Mouse (Mus musculus): ENCODE data around the gene Brd3. TPM values are rescaled to one million over a fixed set of nuclear protein-coding genes. Genes with fewer than 3 reads are reported as not detected.

Gene Brd3
- polyA plus RNA-seq, 1 experiment from 2014 or later: 124 TPM

DNA sequence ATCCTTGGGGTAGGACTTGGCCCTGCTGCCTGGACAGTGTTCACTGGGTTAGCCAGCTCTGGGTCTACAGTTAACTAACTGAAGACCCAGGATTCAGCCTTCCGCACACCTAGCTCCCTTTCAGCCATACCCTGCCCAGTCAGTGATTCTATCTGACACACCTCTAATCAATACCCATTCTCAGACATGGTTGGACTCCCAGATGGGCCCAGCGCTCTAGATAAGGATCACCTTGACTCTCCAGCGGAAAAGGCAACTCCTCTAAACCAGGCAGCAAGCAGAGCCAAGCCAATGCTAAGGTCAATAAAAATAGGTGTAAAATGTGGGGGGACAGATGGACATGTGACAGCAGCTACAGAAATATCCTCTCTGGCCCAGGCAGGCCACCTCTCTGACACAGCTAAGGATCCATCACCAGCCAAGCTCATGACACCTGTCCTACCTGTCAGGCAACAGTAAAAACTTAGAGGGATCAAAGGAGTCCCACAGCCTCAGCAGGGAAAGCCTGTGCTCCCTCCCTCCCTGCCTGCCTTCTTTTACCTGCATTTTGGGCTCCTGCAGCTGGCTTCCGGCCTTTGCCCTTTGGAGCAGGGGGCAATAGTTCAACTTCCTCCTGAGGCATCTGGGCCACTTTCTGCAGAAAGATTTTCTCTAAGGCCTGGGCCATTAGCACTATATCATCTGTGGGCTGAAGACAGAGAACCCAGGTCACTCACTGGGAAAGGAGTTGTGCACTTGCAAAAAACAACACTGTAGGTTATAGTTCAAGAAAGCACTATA is 45.4 kb downstream of the Brd3 start:
- H3K27ac ChIP-seq: no peak overlapping the region
- H3K4me1 ChIP-seq: peaks cover 5% of the 10 kb centered on the region; the same call in 1 of the 2 replicates
- peaks cover 96% of the 10 kb centered on the region for H3K36me3 ChIP-seq
- no peaks in the 10 kb centered on the region for H3K27me3 ChIP-seq
- no peak overlapping the region for H3K9ac ChIP-seq
- no peaks in the 10 kb centered on the region for H3K9me3 ChIP-seq (replicated peaks)
- WGBS: 80% methylated on average over 4 of the region's 4 CpGs
- H3K4me3 ChIP-seq (replicated peaks): no peak overlapping the region
- no peak overlapping the region for H3K4me2 ChIP-seq
- no peak for ATAC-seq (replicated peaks; ENCODE audit: low FRiP score)

DNA sequence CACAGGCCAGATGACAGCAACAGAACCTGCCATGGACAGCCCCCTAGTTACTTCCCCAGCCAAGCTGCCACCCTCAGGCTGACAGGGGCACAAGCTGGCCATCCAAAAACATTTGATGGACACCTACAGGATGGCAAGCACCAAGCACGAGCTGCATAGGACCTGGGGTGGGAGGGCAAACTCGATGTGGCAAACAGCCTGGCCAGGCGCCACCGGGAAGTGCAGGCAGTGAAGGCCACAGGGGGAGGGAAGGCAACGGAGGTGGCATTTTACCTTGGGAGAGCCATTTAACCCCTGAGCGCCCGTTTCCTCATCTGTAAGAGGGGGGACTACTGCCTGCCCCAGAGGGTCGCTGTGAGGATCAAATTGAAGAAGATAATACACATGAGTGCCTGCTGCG is 46.8 kb downstream of the Brd3 start:
- H3K27me3 ChIP-seq: no peaks in the 10 kb centered on the region

DNA sequence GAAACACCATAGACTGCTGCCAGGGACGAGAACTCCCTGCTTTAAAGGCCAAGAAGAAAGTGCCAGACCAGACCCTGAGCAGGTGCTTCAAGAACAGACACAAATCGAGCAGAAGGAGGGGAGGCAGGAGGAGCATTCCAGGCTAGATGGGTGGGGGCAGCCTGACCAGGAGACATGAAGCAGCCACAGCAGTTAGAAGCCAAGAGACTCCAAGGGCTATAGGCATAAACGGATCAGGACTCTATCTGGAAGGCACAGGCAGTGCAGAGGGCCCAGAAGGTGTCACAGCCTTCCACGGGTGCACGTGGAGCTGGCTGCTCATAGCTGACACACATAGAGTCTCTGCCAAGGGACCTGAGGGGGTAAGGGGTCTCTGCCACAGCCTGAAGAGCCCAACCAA is 47.3 kb downstream of the Brd3 start:
- H3K4me3 ChIP-seq (replicated peaks): no peak overlapping the region
- H3K9me3 ChIP-seq (replicated peaks): no peaks in the 10 kb centered on the region
- no peak overlapping the region for H3K27ac ChIP-seq
- H3K4me2 ChIP-seq: no peak overlapping the region
- no peaks in the 10 kb centered on the region for H3K4me1 ChIP-seq
- 90% methylated on average over 5 of the region's 5 CpGs for WGBS
- H3K9ac ChIP-seq: no peak overlapping the region
- peaks cover 98% of the 10 kb centered on the region for H3K36me3 ChIP-seq
- no peaks in the 10 kb centered on the region for H3K27me3 ChIP-seq
- ATAC-seq (replicated peaks; ENCODE audit: low FRiP score): no peak

More for the DNA sequence above, 46.8 kb downstream of the Brd3 start:
- no peak for ATAC-seq (replicated peaks; ENCODE audit: low FRiP score)
- peaks cover 98% of the 10 kb centered on the region for H3K36me3 ChIP-seq
- H3K9ac ChIP-seq: no peak overlapping the region
- no peaks in the 10 kb centered on the region for H3K4me1 ChIP-seq
- H3K9me3 ChIP-seq (replicated peaks): no peaks in the 10 kb centered on the region
- WGBS: 64% methylated on average over 9 of the region's 9 CpGs
- H3K4me2 ChIP-seq: no peak overlapping the region
- H3K27ac ChIP-seq: no peak overlapping the region
- H3K4me3 ChIP-seq (replicated peaks): no peak overlapping the region

DNA sequence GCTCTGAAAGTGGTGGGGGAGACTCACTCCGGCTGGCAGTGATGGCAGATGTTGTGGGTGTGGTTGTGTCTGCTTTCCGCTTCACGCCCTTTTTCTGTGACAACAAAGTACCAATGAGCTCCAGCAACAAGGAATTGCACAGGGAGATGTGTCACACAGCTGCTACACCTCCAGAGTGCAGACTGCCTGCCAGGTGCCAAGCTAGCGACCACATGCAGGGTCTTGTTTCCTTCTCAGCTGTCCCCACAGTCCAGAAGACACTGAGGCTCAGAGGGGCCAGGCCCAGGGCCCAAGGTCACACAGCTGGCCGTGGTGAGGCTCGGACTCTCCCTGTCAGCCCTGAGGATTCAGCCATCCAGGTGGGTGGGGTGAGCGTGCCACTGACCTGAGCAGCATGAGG is 47.7 kb downstream of the Brd3 start:
- Histone ChIP-seq H3K36me3 (peaks cover 100% of the 10 kb centered on the region), H3K9me3 (replicated peaks) (no peaks in the 10 kb centered on the region), H3K9ac (no peak overlapping the region), H3K4me2 (no peak overlapping the region), H3K4me1 (no peaks in the 10 kb centered on the region), H3K27me3 (no peaks in the 10 kb centered on the region), H3K4me3 (replicated peaks) (no peak overlapping the region), H3K27ac (no peak overlapping the region)
- WGBS: 80% methylated on average over 7 of the region's 7 CpGs
- ATAC-seq (replicated peaks; ENCODE audit: low FRiP score): no peak

DNA sequence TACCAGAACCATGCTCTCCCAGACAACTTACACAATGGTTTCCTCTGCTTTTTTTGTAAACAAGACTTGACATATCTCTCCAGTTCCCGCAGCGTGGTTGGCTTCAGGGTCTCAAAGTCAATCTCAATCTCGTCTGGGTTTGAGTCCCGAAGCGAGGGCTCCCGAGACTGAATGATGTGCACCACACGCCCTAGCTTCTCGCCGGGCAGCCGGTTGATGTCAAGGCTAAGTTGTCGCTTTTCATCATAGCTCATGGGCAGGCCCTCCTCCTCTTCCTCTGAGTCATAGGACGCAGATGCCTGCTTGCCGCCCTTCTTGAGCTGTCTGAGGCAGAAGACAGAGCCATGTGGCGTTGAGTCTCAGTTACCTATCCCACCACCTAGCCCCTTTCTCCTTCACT is 57.2 kb downstream of the Brd3 start:
- H3K36me3 ChIP-seq: peaks cover 100% of the 10 kb centered on the region
- H3K9ac ChIP-seq: no peak overlapping the region
- H3K4me2 ChIP-seq: no peak overlapping the region
- no peak overlapping the region for H3K4me3 ChIP-seq (replicated peaks)
- H3K27ac ChIP-seq: no peak overlapping the region
- 86% methylated on average over 14 of the region's 14 CpGs for WGBS
- H3K27me3 ChIP-seq: no peaks in the 10 kb centered on the region
- H3K4me1 ChIP-seq: no peaks in the 10 kb centered on the region
- no peaks in the 10 kb centered on the region for H3K9me3 ChIP-seq (replicated peaks)
- ATAC-seq (replicated peaks; ENCODE audit: low FRiP score): no peak

DNA sequence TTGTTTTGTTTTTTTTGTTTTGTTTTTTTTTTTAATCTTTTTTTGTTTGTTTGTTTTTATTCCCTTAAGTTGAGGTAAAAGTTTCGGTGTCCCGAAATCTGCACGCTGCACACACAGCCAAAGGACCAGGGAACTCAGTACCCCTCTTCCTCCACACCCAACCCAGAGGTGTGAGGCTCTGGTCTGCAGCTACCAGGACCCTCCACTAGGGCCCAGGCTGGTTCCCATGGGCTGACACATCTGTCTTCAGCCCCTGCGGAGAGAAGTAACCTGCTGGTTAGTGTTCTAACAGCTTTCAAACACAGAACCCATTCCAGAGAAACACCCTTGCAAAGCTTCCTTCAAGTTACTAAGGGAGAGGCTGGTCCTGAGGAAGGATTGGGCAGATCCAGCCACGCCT is 59.7 kb downstream of the Brd3 start:
- Histone ChIP-seq H3K27ac (no peak overlapping the region), H3K4me2 (no peak overlapping the region), H3K4me3 (replicated peaks) (no peak overlapping the region), H3K36me3 (peaks cover 89% of the 10 kb centered on the region), H3K9me3 (replicated peaks) (no peaks in the 10 kb centered on the region), H3K27me3 (no peaks in the 10 kb centered on the region), H3K4me1 (peaks cover 7% of the 10 kb centered on the region), H3K9ac (no peak overlapping the region)
- no peak for ATAC-seq (replicated peaks; ENCODE audit: low FRiP score)
- 90% methylated on average over 5 of the region's 5 CpGs for WGBS

DNA sequence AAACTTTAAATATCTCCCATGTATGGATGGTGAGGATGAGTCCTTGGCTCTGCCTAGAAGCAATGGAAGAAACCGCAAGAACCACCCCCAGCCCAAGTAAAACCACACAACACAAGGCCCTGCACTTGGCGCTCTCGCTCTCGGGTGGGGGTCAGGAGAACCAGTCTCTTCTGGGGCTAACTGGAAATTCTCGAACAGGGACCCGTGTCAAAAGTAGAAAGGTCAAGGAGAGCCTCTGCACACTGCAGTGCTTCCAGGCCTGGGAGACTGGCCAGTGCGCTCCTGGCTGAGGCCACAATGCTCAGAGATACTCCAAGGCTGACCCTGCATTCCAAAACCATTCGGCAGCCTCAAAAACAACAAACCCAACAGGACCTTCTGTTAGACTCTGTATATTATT is 60.6 kb downstream of the Brd3 start:
- ATAC-seq (replicated peaks; ENCODE audit: low FRiP score): no peak
- Histone ChIP-seq H3K4me2 (no peak overlapping the region), H3K4me3 (replicated peaks) (no peak overlapping the region), H3K36me3 (peaks cover 79% of the 10 kb centered on the region), H3K9me3 (replicated peaks) (no peaks in the 10 kb centered on the region), H3K9ac (no peak overlapping the region), H3K4me1 (peaks cover 14% of the 10 kb centered on the region), H3K27me3 (no peaks in the 10 kb centered on the region), H3K27ac (no peak overlapping the region)
- 91% methylated on average over 8 of the region's 8 CpGs for WGBS

DNA sequence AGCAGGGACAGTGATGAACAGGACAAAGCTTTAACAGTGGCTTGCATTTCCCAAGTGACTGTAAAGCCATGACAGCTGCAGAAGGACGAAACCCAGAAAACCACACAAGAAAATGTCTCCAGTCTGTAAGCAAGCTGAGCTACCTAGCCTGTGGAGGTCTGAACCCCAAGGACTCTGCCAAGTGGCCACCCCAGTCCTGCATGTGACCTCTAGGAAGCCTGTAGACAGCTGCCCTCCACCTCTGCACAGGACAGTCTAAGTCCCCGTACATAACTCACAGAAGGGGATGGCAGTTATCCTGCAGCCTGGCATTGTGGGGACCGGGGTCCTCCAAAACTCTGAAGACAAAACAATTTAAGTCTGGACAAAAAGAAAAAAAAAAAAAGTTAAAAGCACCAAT is 61.6 kb downstream of the Brd3 start:
- 86% methylated on average over 3 of the region's 3 CpGs for WGBS
- Histone ChIP-seq H3K36me3 (peaks cover 70% of the 10 kb centered on the region), H3K4me3 (replicated peaks) (no peak overlapping the region), H3K9me3 (replicated peaks) (no peaks in the 10 kb centered on the region), H3K4me2 (no peak overlapping the region), H3K9ac (no peak overlapping the region), H3K27ac (no peak overlapping the region), H3K4me1 (peaks cover 16% of the 10 kb centered on the region), H3K27me3 (no peaks in the 10 kb centered on the region)
- no peak for ATAC-seq (replicated peaks; ENCODE audit: low FRiP score)

DNA sequence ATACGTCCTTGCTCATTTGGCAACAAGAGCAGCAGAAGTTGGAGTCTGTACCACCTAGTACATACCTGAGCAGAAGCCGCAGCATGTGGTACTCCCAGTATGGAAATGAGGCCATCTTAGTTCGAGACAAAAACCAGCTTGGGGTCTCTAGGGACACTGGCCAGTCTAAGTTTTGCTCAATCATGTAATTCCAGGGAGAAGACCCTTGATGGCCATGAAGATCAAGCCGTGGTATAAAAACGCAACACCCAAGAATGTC is 64.1 kb downstream of the Brd3 start:
- Histone ChIP-seq H3K9ac (no peak overlapping the region), H3K27me3 (no peaks in the 10 kb centered on the region), H3K9me3 (replicated peaks) (no peaks in the 10 kb centered on the region), H3K36me3 (peaks cover 45% of the 10 kb centered on the region), H3K4me1 (peaks cover 17% of the 10 kb centered on the region), H3K4me3 (replicated peaks) (peak overlapping the region; percentile 72; the same call in 1 of the 2 replicates), H3K4me2 (peak overlapping the region; percentile 81), H3K27ac (no peak overlapping the region)
- no peak for ATAC-seq (replicated peaks; ENCODE audit: low FRiP score)
- 76% methylated on average over 5 of the region's 5 CpGs for WGBS

DNA sequence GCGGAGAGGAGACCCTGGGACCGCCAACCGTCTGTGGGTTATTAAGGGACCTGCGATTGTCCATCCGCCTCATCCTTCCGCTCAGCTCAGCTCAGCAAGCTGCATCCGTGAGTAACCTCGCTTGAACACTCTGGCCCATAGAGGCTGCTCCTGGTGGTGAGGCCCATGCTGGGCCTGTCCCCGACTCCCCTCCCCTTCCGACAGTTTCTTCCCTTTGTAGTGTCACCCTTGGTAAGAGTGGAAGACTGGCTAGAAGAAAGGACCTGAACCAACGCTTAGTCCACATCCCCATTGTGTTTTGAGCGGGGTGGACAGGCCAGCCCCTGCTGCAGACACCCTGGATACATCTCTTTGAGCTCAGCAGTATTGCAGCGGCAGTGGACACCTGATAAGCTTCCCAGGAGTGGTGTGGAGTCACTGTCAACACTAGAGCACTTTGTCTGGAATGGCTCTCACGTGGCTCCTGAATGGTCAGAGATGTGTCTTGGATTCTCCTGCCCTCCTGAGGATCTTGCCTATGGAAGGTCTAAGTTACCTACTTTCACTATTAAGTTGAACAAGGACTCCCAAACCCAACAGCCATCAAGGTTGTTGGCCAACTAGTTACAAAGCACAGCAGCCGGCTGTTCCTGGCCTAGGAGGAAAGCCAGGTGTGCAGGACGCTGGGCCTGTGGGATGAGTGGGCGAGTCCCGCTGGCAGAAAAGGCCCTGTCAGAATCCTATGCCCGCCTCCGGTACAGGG is 64.6 kb downstream of the Brd3 start:
- Histone ChIP-seq H3K4me3 (replicated peaks) (peak overlapping the region; percentile 72), H3K9me3 (replicated peaks) (no peaks in the 10 kb centered on the region), H3K4me1 (peaks cover 22% of the 10 kb centered on the region), H3K27ac (peak overlapping the region; percentile 74), H3K27me3 (no peaks in the 10 kb centered on the region), H3K9ac (peak overlapping the region; percentile 71), H3K36me3 (peaks cover 40% of the 10 kb centered on the region), H3K4me2 (peak overlapping the region; percentile 81)
- peak; percentile 63 for ATAC-seq (replicated peaks; ENCODE audit: low FRiP score)
- WGBS: 30% methylated on average over 20 of the region's 20 CpGs

DNA sequence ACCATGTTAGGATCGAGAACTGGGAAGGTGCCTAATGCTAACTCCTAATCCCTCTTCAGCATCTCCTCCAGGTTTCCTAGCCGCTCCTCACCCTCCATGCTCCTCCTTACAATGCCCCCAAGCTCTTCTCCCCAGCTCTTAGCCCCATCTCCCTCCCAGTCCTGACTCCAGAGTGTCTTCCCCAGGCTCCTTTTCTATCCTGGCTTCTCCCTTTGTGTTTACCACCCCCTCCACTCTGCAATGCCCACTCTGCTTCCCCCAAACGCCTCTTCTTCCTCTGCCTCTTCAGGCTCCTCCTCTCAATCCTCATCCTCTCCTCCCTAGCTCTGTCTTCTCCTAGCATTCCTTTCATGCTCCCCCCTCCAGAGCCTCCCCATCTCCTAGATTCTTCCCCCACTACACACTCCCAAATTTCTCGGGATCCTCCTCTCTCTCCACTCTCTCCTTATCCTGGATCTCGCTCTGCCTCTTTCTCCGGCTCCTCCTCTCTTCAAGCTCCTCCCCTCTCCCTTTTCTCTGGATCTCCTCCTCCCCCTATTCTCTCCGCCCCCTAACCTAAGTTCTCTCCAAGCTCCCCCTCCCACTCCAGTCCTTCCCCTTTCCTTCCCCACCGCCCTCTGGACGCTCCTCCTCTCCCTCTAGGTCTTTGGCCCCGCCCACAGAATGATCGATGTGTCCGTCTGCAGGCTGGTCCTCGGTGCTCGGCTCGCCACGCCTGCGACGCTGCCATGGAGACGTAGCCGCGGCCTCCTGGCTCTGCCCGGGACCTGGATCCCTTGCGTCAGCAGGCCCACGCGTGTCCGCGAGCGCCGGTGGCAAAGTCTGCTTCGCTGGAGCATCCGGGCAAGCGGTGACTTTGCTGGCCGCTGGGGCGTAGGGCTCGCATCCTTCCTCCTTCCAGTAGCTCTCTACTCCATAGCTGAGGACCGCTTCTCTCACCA is 65.4 kb downstream of the Brd3 start, which contains the start of gene Brd3os:
Gene Brd3os, plus strand, starts transcription at position 558 of the 941 bp plus-strand sequence.
- peak within 1 kb of the TSS; percentile 83 for H3K27ac ChIP-seq
- H3K27me3 ChIP-seq: no peaks in the 10 kb centered on the region
- H3K4me2 ChIP-seq: peak within 1 kb of the TSS; percentile 81
- H3K36me3 ChIP-seq: peaks cover 32% of the 10 kb centered on the region
- peaks cover 22% of the 10 kb centered on the region for H3K4me1 ChIP-seq
- ATAC-seq (replicated peaks; ENCODE audit: low FRiP score): peak; percentile 91
- under 1% methylated on average over 36 of the region's 36 CpGs for WGBS
- H3K4me3 ChIP-seq (replicated peaks): peak within 1 kb of the TSS; percentile 72
- no peaks in the 10 kb centered on the region for H3K9me3 ChIP-seq (replicated peaks)
- H3K9ac ChIP-seq: peak within 1 kb of the TSS; percentile 71

DNA sequence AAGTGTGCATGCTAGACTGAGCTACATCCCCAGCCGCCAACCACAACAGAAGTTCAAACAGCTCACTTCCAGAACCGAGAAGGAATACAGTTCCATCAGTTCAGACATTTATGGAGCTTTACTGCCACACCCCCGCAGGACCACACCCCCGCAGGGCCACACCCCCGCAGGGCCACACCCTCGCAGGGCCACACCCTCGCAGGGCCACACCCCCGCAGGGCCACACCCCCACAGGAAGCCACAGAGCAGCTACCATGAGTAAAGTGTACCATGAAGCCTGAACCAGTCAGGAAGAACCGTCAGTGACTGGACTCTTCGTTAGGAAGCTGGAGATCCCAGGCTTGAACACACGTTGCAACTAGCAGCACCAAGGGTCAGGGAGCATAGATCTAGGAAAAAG is 69.2 kb downstream of the Brd3 start:
- ATAC-seq (replicated peaks; ENCODE audit: low FRiP score): no peak
- H3K9ac ChIP-seq: no peak overlapping the region
- peaks cover 21% of the 10 kb centered on the region for H3K4me1 ChIP-seq
- no peak overlapping the region for H3K4me3 ChIP-seq (replicated peaks)
- no peaks in the 10 kb centered on the region for H3K27me3 ChIP-seq
- H3K27ac ChIP-seq: no peak overlapping the region
- H3K4me2 ChIP-seq: no peak overlapping the region
- H3K9me3 ChIP-seq (replicated peaks): no peaks in the 10 kb centered on the region
- no peaks in the 10 kb centered on the region for H3K36me3 ChIP-seq
- WGBS: 11% methylated on average over 11 of the region's 11 CpGs
